Mouse (Mus musculus) limb, embryonic 11.5 days (tissue): ENCODE results near the gene Actb. TPM values are rescaled to one million over a fixed set of nuclear protein-coding genes. Genes with fewer than 3 reads are reported as not detected.
A peak's percentile ranks its signal among the peaks of the same experiment; 100 is the strongest.

Experiments
- ATAC-seq: fragments of 200-750 bp; cut with Nextera tagmentation; 2 replicates; pipeline ENCODE4 v1.8.0; 2017; ENCODE audit warnings: low read depth; ENCODE audit not compliant: insufficient number of reproducible peaks, low FRiP score, low TSS enrichment
- DNase-seq: peaks from one replicate; pipeline ENCODE4 v3.0.0-alpha.2; 2015; ENCODE audit warnings: low spot score
- H3K27ac ChIP-seq: fragments of 300-500 bp; sonication (generic); replicated peaks from 2 replicates; pipeline ENCODE4 v1.5.1; 2014; ENCODE audit warnings: low read depth, mild to moderate bottlenecking, low read length
- H3K27me3 ChIP-seq: fragments of 300-500 bp; sonication (generic); 2 replicates; pipeline ENCODE4 v1.6.1; 2014; ENCODE audit warnings: mild to moderate bottlenecking, low read length, mixed read lengths; ENCODE audit not compliant: control insufficient read depth, insufficient read depth
- H3K36me3 ChIP-seq: fragments of 300-500 bp; sonication (generic); 2 replicates; pipeline ENCODE4 v1.6.1; 2014; ENCODE audit warnings: mild to moderate bottlenecking, low read length, moderate library complexity, mixed read lengths; ENCODE audit not compliant: control insufficient read depth, insufficient read depth
- H3K4me1 ChIP-seq: fragments of 300-500 bp; sonication (generic); 2 replicates; pipeline ENCODE4 v1.6.1; 2014; ENCODE audit warnings: low read length, mixed read lengths; ENCODE audit not compliant: control insufficient read depth, insufficient read depth
- H3K4me2 ChIP-seq: fragments of 300-500 bp; sonication (generic); 2 replicates; pipeline ENCODE4 v1.6.1; 2014; ENCODE audit warnings: low read depth, mild to moderate bottlenecking, moderate library complexity; ENCODE audit not compliant: severe bottlenecking
- H3K4me3 ChIP-seq: fragments of 300-500 bp; sonication (generic); 2 replicates; pipeline ENCODE4 v1.5.1; 2014; ENCODE audit warnings: low read depth, low read length
- H3K9ac ChIP-seq: fragments of 300-500 bp; sonication (generic); 2 replicates; pipeline ENCODE4 v1.6.1; 2014; ENCODE audit warnings: mild to moderate bottlenecking, low read length
- H3K9me3 ChIP-seq: fragments of 300-500 bp; sonication (generic); 2 replicates; pipeline ENCODE4 v1.6.1; 2016; ENCODE audit warnings: low read length; ENCODE audit not compliant: control insufficient read depth
- WGBS: fragments of 180-500 bp; shearing (Covaris S2); extraction: QIAGEN DNeasy Blood & Tissue Kit; methylation state at CpG from one replicate; pipeline ENCODE4 v1.1.7; 2014; 5-methylcytosine and 5-hydroxymethylcytosine counted together
- polyA plus RNA-seq: library from polyadenylated mRNA; unstranded; fragments of >200 nt; fragmentation: Nextera tagmentation; extraction: Ambion mirVana; gene quantifications from 2 replicates; pipeline ENCODE4 v1.2.1, GENCODE M21; 2014

Actb gene
- polyA plus RNA-seq, 1 experiment from 2014 or later = 16,911 TPM

DNA sequence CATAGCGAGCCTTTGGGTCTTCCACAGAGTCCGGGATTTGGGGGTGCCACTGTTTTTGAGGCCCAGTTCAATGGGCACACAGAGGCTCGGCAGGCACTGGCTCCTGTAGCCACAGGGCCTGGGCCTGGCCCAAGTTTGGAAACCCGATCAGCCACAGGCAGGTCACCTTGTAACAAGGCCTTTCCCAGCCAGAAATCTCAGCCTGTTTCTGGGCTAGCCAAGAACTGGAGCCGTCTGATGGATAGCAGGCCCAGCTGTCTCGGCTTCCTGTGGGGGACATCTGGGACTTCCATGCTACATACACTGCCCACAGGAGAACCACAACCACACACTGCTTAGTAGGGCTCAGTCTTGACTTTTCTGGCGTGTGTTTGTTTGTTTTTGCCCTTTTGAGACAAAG, 10.0 kb upstream of the Actb start:
- H3K4me1 ChIP-seq = no peaks in the 10 kb centered on the region
- H3K9me3 ChIP-seq = no peaks in the 10 kb centered on the region
- DNase-seq (no peak), ATAC-seq (no peak)
- H3K4me3 ChIP-seq = no peak overlapping the region
- WGBS = 74% methylated on average over 7 of the region's 7 CpGs
- no peaks in the 10 kb centered on the region for H3K36me3 ChIP-seq
- no peaks in the 10 kb centered on the region for H3K27me3 ChIP-seq
- H3K27ac ChIP-seq = no peak overlapping the region
- H3K9ac ChIP-seq = no peak overlapping the region
- H3K4me2 ChIP-seq = no peak overlapping the region

DNA sequence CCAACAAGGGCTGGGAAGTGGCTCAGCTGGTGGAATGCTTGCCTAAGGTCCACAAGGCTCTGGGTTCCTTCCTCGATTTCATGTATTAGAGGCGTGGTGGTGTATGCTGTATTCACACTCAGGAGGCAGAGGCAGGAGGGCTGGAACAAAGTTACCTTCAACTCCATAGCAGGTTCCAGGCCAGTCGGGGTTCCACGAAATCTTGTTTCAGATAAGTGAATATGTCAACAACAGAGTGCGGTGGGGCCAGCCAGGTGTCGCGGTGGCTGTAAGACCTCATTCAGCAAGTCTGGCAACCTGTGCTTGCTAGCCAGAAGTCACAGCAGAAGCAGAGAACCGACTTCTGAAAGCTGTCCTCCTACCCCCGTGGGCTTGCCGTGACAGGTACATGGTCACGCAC, 8.7 kb upstream of the Actb start:
- DNase-seq = no peak
- ATAC-seq = no peak
- H3K4me1 ChIP-seq = peaks cover under 1% of the 10 kb centered on the region; the same call in 1 of the 2 replicates
- no peak overlapping the region for H3K27ac ChIP-seq
- H3K9ac ChIP-seq = no peak overlapping the region
- no peaks in the 10 kb centered on the region for H3K9me3 ChIP-seq
- no peaks in the 10 kb centered on the region for H3K36me3 ChIP-seq
- H3K27me3 ChIP-seq = no peaks in the 10 kb centered on the region
- WGBS = 89% methylated on average over 11 of the region's 11 CpGs
- H3K4me3 ChIP-seq = no peak overlapping the region
- H3K4me2 ChIP-seq = no peak overlapping the region

DNA sequence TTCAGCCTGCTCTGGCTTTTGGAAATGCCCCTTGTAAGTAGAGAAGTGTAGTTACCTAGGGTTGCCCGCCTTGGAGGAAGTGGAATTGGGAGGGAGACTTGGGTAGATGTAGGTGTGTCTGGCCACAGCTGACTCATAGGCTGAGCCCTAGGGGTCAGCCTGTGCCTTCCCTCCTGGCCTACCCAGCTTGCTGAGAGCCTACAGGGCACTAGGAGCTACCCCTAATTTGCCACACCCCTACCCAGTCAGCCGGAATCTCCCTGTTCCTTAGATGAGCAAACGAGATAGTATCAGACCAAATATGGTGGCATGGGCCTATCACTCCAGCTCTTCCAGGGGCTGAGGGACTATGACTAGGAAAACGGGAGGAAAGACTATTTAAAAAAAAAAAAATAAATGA, 6.2 kb upstream of the Actb start:
- Histone ChIP-seq H3K27me3 (no peaks in the 10 kb centered on the region), H3K36me3 (no peaks in the 10 kb centered on the region), H3K27ac (no peak overlapping the region), H3K9ac (no peak overlapping the region), H3K9me3 (no peaks in the 10 kb centered on the region), H3K4me1 (peaks cover 22% of the 10 kb centered on the region), H3K4me3 (no peak overlapping the region), H3K4me2 (no peak overlapping the region)
- ATAC-seq (no peak), DNase-seq (no peak)
- 80% methylated on average over 4 of the region's 4 CpGs for WGBS

DNA sequence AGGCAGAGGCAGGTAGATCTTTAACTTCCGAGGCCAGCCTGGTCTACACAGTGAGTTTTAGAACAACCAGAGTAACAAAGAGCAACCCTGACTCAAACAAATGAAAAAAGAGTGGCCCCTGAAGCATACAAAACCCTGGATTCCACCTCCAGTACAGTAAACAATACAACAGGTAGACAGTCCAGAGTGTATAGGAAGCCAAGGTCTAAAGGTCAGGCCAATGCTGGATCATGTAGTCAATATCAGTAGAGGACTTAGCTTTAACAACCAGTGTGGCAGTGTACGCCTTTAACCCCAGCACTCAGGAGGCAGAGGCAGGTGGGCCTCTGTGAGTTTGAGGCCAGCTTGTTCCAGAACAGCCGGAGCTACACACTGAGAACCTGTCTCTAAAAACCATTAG, 5.8 kb upstream of the Actb start:
- WGBS = 92% methylated on average over 3 of the region's 3 CpGs
- H3K27me3 ChIP-seq = no peaks in the 10 kb centered on the region
- no peak overlapping the region for H3K9ac ChIP-seq
- ATAC-seq = no peak
- H3K27ac ChIP-seq = no peak overlapping the region
- no peak overlapping the region for H3K4me3 ChIP-seq
- no peaks in the 10 kb centered on the region for H3K36me3 ChIP-seq
- no peak overlapping the region for H3K4me2 ChIP-seq
- no peaks in the 10 kb centered on the region for H3K9me3 ChIP-seq
- DNase-seq = no peak
- peaks cover 23% of the 10 kb centered on the region for H3K4me1 ChIP-seq

DNA sequence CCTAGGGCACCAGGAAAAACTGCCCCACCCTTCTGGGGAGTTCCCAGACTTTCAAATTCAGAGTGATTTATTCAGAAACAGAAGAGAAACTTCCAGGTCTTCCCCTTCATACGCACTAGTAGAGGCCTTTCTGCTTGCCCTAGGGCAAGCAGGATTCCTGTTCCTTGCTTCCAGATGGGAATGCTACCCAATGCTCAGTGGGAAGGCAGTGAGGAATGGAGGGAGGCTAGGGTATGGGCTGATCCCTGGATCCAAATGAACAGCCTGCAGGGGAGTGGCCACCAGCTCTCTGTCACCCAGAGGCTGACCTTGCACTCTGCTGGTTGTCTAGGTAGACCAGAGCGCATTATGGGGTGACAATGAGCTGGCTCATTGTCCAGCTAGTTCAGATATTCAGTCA, 5.1 kb upstream of the Actb start:
- Histone ChIP-seq H3K4me3 (no peak overlapping the region), H3K9ac (no peak overlapping the region), H3K36me3 (no peaks in the 10 kb centered on the region), H3K9me3 (no peaks in the 10 kb centered on the region), H3K27me3 (no peaks in the 10 kb centered on the region), H3K27ac (no peak overlapping the region), H3K4me1 (peaks cover 26% of the 10 kb centered on the region), H3K4me2 (no peak overlapping the region)
- DNase-seq (no peak), ATAC-seq (no peak)
- 82% methylated on average over 2 of the region's 2 CpGs for WGBS

DNA sequence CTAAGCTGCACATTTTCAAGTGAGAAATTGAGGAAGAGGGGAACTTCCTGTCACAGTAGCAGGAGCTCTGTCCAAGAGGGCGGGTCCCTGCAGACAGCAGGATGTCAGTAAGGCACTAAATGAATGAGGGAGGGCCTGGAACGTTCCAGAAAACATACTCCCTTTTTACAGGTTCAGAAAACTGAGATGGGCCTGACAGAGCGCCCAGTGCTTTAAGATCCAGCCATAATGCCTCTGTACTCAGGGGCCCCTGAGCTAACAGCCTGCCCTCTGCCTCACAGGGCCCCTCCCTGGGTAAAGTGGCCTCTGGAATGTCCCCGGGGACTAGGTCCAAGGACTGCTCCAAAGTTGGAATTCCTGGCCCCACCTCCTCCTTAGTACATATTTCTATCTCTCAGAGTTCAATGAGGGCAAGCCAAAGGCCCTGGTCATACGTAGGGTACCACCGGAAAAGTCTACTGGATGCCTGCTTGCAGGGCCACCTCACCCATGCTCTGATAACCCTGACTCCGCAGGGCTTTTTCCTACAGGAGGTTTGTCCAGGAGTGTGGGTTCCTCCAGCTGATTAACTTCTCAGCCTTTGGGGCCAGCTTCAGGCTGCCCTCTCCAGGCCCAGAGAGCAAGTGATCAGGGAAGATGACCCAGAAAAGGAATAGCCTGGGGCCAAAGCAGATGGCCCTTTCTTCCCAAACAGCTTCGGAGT, 3.2 kb upstream of the Actb start:
- Histone ChIP-seq H3K4me1 (peaks cover 28% of the 10 kb centered on the region), H3K9me3 (no peaks in the 10 kb centered on the region), H3K4me3 (no peak overlapping the region), H3K27ac (peak overlapping the region; percentile 62), H3K9ac (0 out of 2 replicates have a peak overlapping the region, but pooled peaks have one; percentile 8), H3K27me3 (no peaks in the 10 kb centered on the region), H3K4me2 (no peak overlapping the region), H3K36me3 (peaks cover 10% of the 10 kb centered on the region)
- WGBS = 46% methylated on average over 8 of the region's 8 CpGs
- DNase-seq = no peak
- ATAC-seq = no peak

DNA sequence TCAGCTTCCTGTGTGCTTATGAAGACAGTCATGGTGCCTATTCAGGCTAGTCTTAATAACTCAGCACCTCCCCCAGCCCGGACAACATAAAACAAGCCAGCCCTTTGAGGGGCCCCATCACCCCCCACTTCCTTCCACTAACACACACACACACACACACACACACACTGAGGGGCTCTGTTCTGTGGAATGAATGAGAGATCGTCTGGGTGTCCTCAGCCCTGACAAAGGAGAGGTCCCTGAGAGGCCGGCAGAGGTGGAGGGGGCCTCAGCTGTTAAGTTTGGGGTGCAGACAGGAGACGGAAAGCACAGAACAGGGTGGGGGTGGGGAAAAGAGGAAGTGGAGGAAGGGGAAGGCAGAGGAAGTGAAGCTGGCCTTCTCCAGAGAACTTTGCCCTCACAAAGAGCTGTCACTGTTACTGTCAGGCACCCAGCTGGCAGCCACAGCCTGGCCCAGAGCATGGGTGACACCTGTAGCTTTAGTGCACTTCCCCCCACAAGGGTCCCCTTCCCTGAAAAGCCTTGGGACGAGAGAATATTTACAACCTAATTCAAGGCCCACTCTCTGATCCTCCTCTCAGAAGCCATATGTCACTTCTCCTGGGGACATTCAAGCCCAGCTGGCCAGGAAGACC, 2.5 kb upstream of the Actb start:
- DNase-seq = no peak
- WGBS = 22% methylated on average over 5 of the region's 5 CpGs
- H3K4me3 ChIP-seq = no peak overlapping the region
- H3K27me3 ChIP-seq = no peaks in the 10 kb centered on the region
- H3K9ac ChIP-seq = 0 out of 2 replicates have a peak overlapping the region, but pooled peaks have one; percentile 8
- peaks cover 32% of the 10 kb centered on the region for H3K4me1 ChIP-seq
- peaks cover 17% of the 10 kb centered on the region for H3K36me3 ChIP-seq
- H3K9me3 ChIP-seq = no peaks in the 10 kb centered on the region
- no peak overlapping the region for H3K4me2 ChIP-seq
- ATAC-seq = no peak
- peak overlapping the region; percentile 62 for H3K27ac ChIP-seq

DNA sequence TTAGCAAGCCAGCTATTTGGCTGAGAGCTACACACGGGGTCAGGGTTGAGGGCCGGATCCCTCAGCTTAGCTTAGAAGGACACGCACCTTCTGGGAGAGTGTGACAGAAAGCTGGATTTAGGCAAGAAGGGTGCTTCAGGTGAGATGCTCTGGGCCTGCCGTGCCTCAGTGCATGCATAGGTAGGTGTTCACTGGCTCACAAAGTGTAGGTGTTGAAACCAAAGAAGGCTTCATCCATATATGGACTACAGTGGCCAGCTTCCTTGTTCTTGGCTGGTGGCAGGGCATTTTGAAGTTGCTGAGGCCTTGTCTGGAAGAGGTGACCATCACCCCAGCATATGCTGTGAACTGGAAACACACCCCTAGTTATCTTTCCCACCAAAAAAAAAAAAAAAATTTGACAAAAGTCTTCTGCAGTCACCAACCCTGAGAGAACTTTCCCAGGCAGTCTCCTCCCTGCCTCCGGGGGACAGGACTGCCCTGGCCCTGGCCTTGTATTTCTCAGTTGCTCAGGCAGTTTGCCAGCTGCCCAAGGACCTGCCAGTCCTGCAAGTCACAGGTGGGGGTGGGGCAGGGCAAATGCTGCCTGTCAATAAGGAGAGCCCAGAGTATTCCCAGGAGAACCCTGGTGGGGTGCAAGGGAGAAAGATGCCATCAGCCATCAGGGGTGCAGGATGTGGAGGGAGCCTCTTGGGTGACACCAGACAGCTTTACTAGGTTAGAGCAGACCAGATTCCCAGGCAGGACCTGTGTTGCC, 1.4 kb upstream of the Actb start:
- WGBS = 81% methylated on average over 5 of the region's 5 CpGs
- no peak overlapping the region for H3K4me2 ChIP-seq
- H3K9me3 ChIP-seq = no peaks in the 10 kb centered on the region
- H3K9ac ChIP-seq = no peak overlapping the region
- H3K27me3 ChIP-seq = no peaks in the 10 kb centered on the region
- DNase-seq = peak; percentile 34
- H3K27ac ChIP-seq = peak overlapping the region; percentile 60; the same call in 1 of the 2 replicates
- no peak overlapping the region for H3K4me3 ChIP-seq
- no peak for ATAC-seq
- peaks cover 24% of the 10 kb centered on the region for H3K36me3 ChIP-seq
- peaks cover 32% of the 10 kb centered on the region for H3K4me1 ChIP-seq
